Comparison of ENCODE assay signal across 8 mouse cellular contexts in the genomic region with DNA sequence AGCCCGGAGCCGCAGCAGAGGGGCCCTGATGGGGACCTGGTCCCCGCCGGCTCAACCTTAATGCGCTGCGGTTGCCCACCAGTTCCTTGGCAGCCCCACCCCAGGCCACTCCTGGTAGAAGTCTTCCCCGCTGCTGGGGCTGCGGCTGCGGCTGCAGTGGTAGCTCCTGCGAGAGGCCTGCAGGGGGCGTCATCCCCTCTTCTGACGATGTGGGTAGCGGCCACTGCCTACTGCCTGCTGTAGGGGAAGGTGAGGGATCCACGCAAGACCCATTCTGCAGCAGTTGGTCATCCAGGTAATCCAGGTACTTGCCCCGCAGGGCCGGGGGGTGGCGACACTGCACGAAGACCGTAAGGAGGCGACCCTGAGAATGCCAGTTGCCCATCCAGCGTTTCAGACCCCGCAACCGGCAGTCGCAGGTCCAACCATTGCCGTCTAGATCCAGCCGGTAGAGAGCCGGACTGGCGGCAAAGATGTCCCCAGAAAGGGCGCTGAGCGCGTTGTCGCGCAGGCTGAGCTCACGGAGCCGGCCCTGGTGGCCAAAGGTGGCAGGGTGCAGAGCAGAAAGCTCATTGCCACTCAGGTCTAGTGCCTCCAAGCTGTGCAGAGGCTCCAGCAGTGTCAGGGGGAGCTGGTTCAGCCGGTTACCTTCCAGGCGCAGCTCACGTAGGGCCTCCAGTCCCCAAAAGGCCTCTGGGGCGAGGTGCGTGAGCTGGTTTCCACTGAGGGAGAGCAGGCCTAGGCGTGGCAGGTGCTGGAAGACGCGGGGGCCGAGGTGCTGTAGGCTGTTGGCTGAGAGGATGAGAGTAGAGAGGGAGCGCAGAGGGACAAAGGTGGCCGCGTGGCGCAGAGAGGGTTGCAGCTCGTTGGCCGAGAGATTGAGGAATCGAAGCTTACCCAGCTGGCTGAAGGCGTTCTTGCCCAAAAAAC. TPM values are rescaled to one million over a fixed set of nuclear protein-coding genes. Genes with fewer than 3 reads are reported as not detected.
A peak's percentile ranks its signal among the peaks of the same experiment; 100 is the strongest.
DNase-seq lines count a peak whose midpoint lies in the region; ATAC-seq lines count a peak whose summit lies in the region.

No protein-coding gene starts in this region.

- H3K4me3 ChIP-seq in intestine, embryonic 14.5 days (ENCODE audit: low read depth, low read length): peak overlapping the region; percentile 56
- peak overlapping the region; percentile 44; the same call in 1 of the 2 replicates for H3K4me3 ChIP-seq in liver, embryonic 12.5 days

- peak overlapping the region; percentile 57 for H3K9ac ChIP-seq in intestine, embryonic 14.5 days (ENCODE audit: low read length)
- no peak overlapping the region for H3K9ac ChIP-seq in liver, embryonic 12.5 days

- H3K27ac ChIP-seq in intestine, embryonic 14.5 days (ENCODE audit: low read depth): no peak overlapping the region
- no peak overlapping the region for H3K27ac ChIP-seq in liver, embryonic 12.5 days

- H3K9me3 ChIP-seq in intestine, embryonic 14.5 days (ENCODE audit: control insufficient read depth, low read length): no peaks in the 10 kb centered on the region
- H3K9me3 ChIP-seq in liver, embryonic 12.5 days (replicated peaks): no peaks in the 10 kb centered on the region

- DNase-seq in cerebellum, adult 11 months: peak; percentile 8
- DNase-seq in cerebellum, adult 8-10 months: no peak
- peak; percentile 72 to 81 for DNase-seq in cerebellum, postnatal 10 days
- peak; percentile 16 to 24 for DNase-seq in frontal cortex, postnatal 14 days (ENCODE audit: low spot score in 2 of 2)
- peak; percentile 87 for DNase-seq in intestine, embryonic 14.5 days (ENCODE audit: low spot score)
- DNase-seq in neural tube, embryonic 10.5 days (ENCODE audit: extremely low spot score, low spot score): peak; percentile 69
- peak; percentile 25 for DNase-seq in yolk sac, embryonic 10.5 days (ENCODE audit: low spot score)

- H3K4me1 ChIP-seq in intestine, embryonic 14.5 days (replicated peaks; ENCODE audit: control insufficient read depth, insufficient read depth, low read length): peaks cover 26% of the 10 kb centered on the region
- H3K4me1 ChIP-seq in liver, embryonic 12.5 days: peaks cover 22% of the 10 kb centered on the region

- ATAC-seq in intestine, embryonic 14.5 days (replicated peaks; ENCODE audit: low FRiP score, low TSS enrichment, low read depth): peak; percentile 28
- no peak for ATAC-seq in liver, embryonic 12.5 days

- WGBS in intestine, embryonic 14.5 days: 5% methylated on average over 52 of the region's 52 CpGs
- WGBS in liver, embryonic 12.5 days (ENCODE audit: insufficient replicate concordance): 8% methylated on average over 52 of the region's 52 CpGs

- peaks cover 45% of the 10 kb centered on the region for H3K27me3 ChIP-seq in intestine, embryonic 14.5 days (replicated peaks; ENCODE audit: control insufficient read depth, insufficient read depth, low read length)
- H3K27me3 ChIP-seq in liver, embryonic 12.5 days (replicated peaks): peaks cover 81% of the 10 kb centered on the region

- no peaks in the 10 kb centered on the region for H3K36me3 ChIP-seq in intestine, embryonic 14.5 days (ENCODE audit: control insufficient read depth, insufficient read depth, low read length)
- no peaks in the 10 kb centered on the region for H3K36me3 ChIP-seq in liver, embryonic 12.5 days

- H3K4me2 ChIP-seq in intestine, embryonic 14.5 days (ENCODE audit: low read length): peak overlapping the region; percentile 88
- H3K4me2 ChIP-seq in liver, embryonic 12.5 days: peak overlapping the region; percentile 66

RNA-seq across cellular contexts. Expression of a gene that starts 1.6 kb away (rescaled TPM):
- 15.9 and 16.5 TPM in 2 replicates for polyA plus RNA-seq in intestine, embryonic 14.5 days (2014; fragmentation: Nextera tagmentation; extraction: Ambion mirVana)
- 1.5 TPM in 2 replicates for polyA plus RNA-seq in liver, embryonic 12.5 days (2016; fragmentation: Nextera tagmentation; extraction: Ambion mirVana)
